Mouse (Mus musculus) E14TG2a.4 (cell line): ENCODE data around the gene Nrip1.

ENCODE experiments used
- CTCF ChIP-seq: conservative IDR thresholded peaks from 2 replicates; pipeline ENCODE4 v1.5.1; 2014; ENCODE audit warnings: low read length
- POU5F1 ChIP-seq: IDR thresholded peaks from 2 replicates; pipeline ENCODE4 v1.6.1; 2014; ENCODE audit warnings: low read length, borderline replicate concordance

- TF ChIP-seq CTCF (no peak), POU5F1 (no peak)
Observed at GRCm38 (mm10) chr16:76266635-76267268, 106.9 kb downstream of the Nrip1 start.
